Mouse (Mus musculus) kidney, postnatal 0 days (tissue): ENCODE results near the gene Erc2. TPM values are rescaled to one million over a fixed set of nuclear protein-coding genes. Genes with fewer than 3 reads are reported as not detected.

Experiments used
- ATAC-seq: fragments of 200-750 bp; cut with Nextera tagmentation; replicated peaks from 2 replicates; pipeline ENCODE4 v1.8.0; 2017; ENCODE audit warnings: low read depth, moderate number of reproducible peaks, moderate TSS enrichment, moderate library complexity; ENCODE audit not compliant: low FRiP score
- DNase-seq: peaks from one replicate; pipeline ENCODE4 v3.0.0-alpha.2; 2016; ENCODE audit warnings: low spot score
- H3K27ac ChIP-seq: fragments of 300-500 bp; sonication (generic); 2 replicates; pipeline ENCODE4 v1.5.1; 2014; ENCODE audit warnings: mild to moderate bottlenecking
- H3K27me3 ChIP-seq: fragments of 300-500 bp; sonication (generic); 2 replicates; pipeline ENCODE4 v1.6.1; 2014; ENCODE audit warnings: low read length, mixed read lengths; ENCODE audit not compliant: insufficient read depth
- H3K36me3 ChIP-seq: fragments of 300-500 bp; sonication (generic); 2 replicates; pipeline ENCODE4 v1.6.1; 2014; ENCODE audit warnings: low read length, mixed read lengths; ENCODE audit not compliant: insufficient read depth
- H3K4me1 ChIP-seq: fragments of 300-500 bp; sonication (generic); replicated peaks from 2 replicates; pipeline ENCODE4 v1.6.1; 2014; ENCODE audit warnings: antibody characterized with exemption, low read length, mixed read lengths; ENCODE audit not compliant: insufficient read depth
- H3K4me2 ChIP-seq: fragments of 300-500 bp; sonication (generic); 2 replicates; pipeline ENCODE4 v1.6.1; 2014; ENCODE audit warnings: mild to moderate bottlenecking, low read length, moderate library complexity, mixed read lengths
- H3K4me3 ChIP-seq: fragments of 300-500 bp; sonication (generic); replicated peaks from 2 replicates; pipeline ENCODE4 v1.5.1; 2014; ENCODE audit warnings: low read depth, low read length
- H3K9ac ChIP-seq: fragments of 300-500 bp; sonication (generic); 2 replicates; pipeline ENCODE4 v1.6.1; 2014; ENCODE audit warnings: low read depth, low read length
- H3K9me3 ChIP-seq: fragments of 300-500 bp; sonication (generic); replicated peaks from 2 replicates; pipeline ENCODE4 v1.6.1; 2016; ENCODE audit warnings: low read length, inconsistent platforms, mixed read lengths
- CTCF ChIP-seq: IDR thresholded peaks from 2 replicates; pipeline ENCODE4 v1.5.1; 2016; ENCODE audit warnings: antibody characterized with exemption, low read depth, mild to moderate bottlenecking, moderate library complexity
- WGBS: fragments of 180-500 bp; shearing (Covaris S2); extraction: QIAGEN DNeasy Blood & Tissue Kit; methylation state at CpG from one replicate; pipeline ENCODE4 v1.1.7; 2014; 5-methylcytosine and 5-hydroxymethylcytosine counted together
- polyA plus RNA-seq: library from polyadenylated mRNA; unstranded; fragments of >200 nt; fragmentation: Nextera tagmentation; extraction: Ambion mirVana; gene quantifications from 2 replicates; pipeline ENCODE4 v1.2.1, GENCODE M21; 2015

Gene Erc2
- polyA plus RNA-seq, 1 experiment from 2014 or later = 6.8 TPM

- WGBS = 84% methylated on average over 2 of the region's 2 CpGs
- no peak for ATAC-seq
- Histone ChIP-seq H3K27ac (no peak overlapping the region), H3K9me3 (no peaks in the 10 kb centered on the region), H3K9ac (no peak overlapping the region), H3K36me3 (no peaks in the 10 kb centered on the region), H3K4me1 (no peaks in the 10 kb centered on the region), H3K27me3 (no peaks in the 10 kb centered on the region), H3K4me3 (no peak overlapping the region), H3K4me2 (no peak overlapping the region)
- TF ChIP-seq CTCF = no peak
- DNase-seq = no peak
These were observed 229.0 kb downstream of the Erc2 start for GRCm38 (mm10) chr14:27851231-27851630.

- H3K4me2 ChIP-seq = no peak overlapping the region
- 83% methylated on average over 6 of the region's 6 CpGs for WGBS
- DNase-seq = no peak
- H3K27me3 ChIP-seq = no peaks in the 10 kb centered on the region
- no peak for TF ChIP-seq CTCF
- H3K9me3 ChIP-seq = no peaks in the 10 kb centered on the region
- no peak overlapping the region for H3K4me3 ChIP-seq
- no peak overlapping the region for H3K9ac ChIP-seq
- H3K27ac ChIP-seq = no peak overlapping the region
- no peak for ATAC-seq
- H3K36me3 ChIP-seq = no peaks in the 10 kb centered on the region
- H3K4me1 ChIP-seq = no peaks in the 10 kb centered on the region
These were observed 230.4 kb downstream of the Erc2 start for GRCm38 (mm10) chr14:27852606-27853005.

- Histone ChIP-seq H3K27ac (no peak overlapping the region), H3K4me3 (no peak overlapping the region), H3K4me1 (no peaks in the 10 kb centered on the region), H3K27me3 (no peaks in the 10 kb centered on the region), H3K4me2 (no peak overlapping the region), H3K9ac (no peak overlapping the region), H3K9me3 (no peaks in the 10 kb centered on the region), H3K36me3 (no peaks in the 10 kb centered on the region)
- ATAC-seq = no peak
- whole genome bisulfite sequencing = 74% methylated on average over 6 of the region's 6 CpGs
- no peak for DNase-seq
- no peak for TF ChIP-seq CTCF
These were observed 238.3 kb downstream of the Erc2 start for GRCm38 (mm10) chr14:27860371-27861046.

GRCm38 (mm10) chr14:27862299-27862698 lies 240.1 kb downstream of the Erc2 start:
- Histone ChIP-seq H3K4me3 (no peak overlapping the region), H3K36me3 (no peaks in the 10 kb centered on the region), H3K27ac (no peak overlapping the region), H3K9ac (no peak overlapping the region), H3K9me3 (no peaks in the 10 kb centered on the region), H3K4me1 (no peaks in the 10 kb centered on the region), H3K27me3 (no peaks in the 10 kb centered on the region), H3K4me2 (no peak overlapping the region)
- ATAC-seq (no peak), DNase-seq (no peak)
- TF ChIP-seq CTCF = no peak

GRCm38 (mm10) chr14:27867386-27867785 lies 245.2 kb downstream of the Erc2 start:
- no peak for TF ChIP-seq CTCF
- ATAC-seq (no peak), DNase-seq (no peak)
- Histone ChIP-seq H3K27ac (no peak overlapping the region), H3K36me3 (no peaks in the 10 kb centered on the region), H3K4me3 (no peak overlapping the region), H3K9ac (no peak overlapping the region), H3K27me3 (no peaks in the 10 kb centered on the region), H3K4me2 (no peak overlapping the region), H3K4me1 (no peaks in the 10 kb centered on the region), H3K9me3 (no peaks in the 10 kb centered on the region)

- H3K36me3 ChIP-seq = no peaks in the 10 kb centered on the region
- no peaks in the 10 kb centered on the region for H3K4me1 ChIP-seq
- no peak overlapping the region for H3K4me3 ChIP-seq
- peak; percentile 9 for DNase-seq
- no peak for ATAC-seq
- no peak overlapping the region for H3K4me2 ChIP-seq
- H3K9me3 ChIP-seq = no peaks in the 10 kb centered on the region
- H3K27ac ChIP-seq = no peak overlapping the region
- peak; percentile 46 for TF ChIP-seq CTCF
- no peaks in the 10 kb centered on the region for H3K27me3 ChIP-seq
- H3K9ac ChIP-seq = no peak overlapping the region
- 89% methylated on average over 1 of the region's 1 CpGs for WGBS
These were observed 251.4 kb downstream of the Erc2 start for GRCm38 (mm10) chr14:27873619-27874018.

- 69% methylated on average over 13 of the region's 13 CpGs for WGBS
- Histone ChIP-seq H3K9me3 (no peaks in the 10 kb centered on the region), H3K27ac (no peak overlapping the region), H3K4me3 (no peak overlapping the region), H3K4me2 (no peak overlapping the region), H3K36me3 (no peaks in the 10 kb centered on the region), H3K27me3 (no peaks in the 10 kb centered on the region), H3K4me1 (no peaks in the 10 kb centered on the region), H3K9ac (no peak overlapping the region)
- DNase-seq (no peak), ATAC-seq (no peak)
- TF ChIP-seq CTCF = no peak
These were observed 253.8 kb downstream of the Erc2 start for GRCm38 (mm10) chr14:27875991-27876411.
